Mouse (Mus musculus) kidney, adult 2 months (tissue): ENCODE results near the gene Egf. TPM values are rescaled to one million over a fixed set of nuclear protein-coding genes. Genes with fewer than 3 reads are reported as not detected.

Experiments
- DNase-seq: peaks from one replicate; pipeline ENCODE4 v3.0.0; 2021
- H3K27ac ChIP-seq: fragments of 200-500 bp; 2 replicates; pipeline ENCODE4 v1.5.1; 2012; ENCODE audit warnings: low read depth, low read length, control low read depth, inconsistent platforms; ENCODE audit not compliant: insufficient read depth
- H3K27me3 ChIP-seq: fragments of 200-500 bp; replicated peaks from 2 replicates; pipeline ENCODE4 v1.6.1; 2012; ENCODE audit warnings: mild to moderate bottlenecking, moderate library complexity, low read length, inconsistent platforms; ENCODE audit not compliant: control insufficient read depth, insufficient read depth
- H3K36me3 ChIP-seq: fragments of 200-500 bp; 2 replicates; pipeline ENCODE4 v1.6.1; 2012; ENCODE audit warnings: mild to moderate bottlenecking, moderate library complexity, low read length, inconsistent platforms; ENCODE audit not compliant: control insufficient read depth, insufficient read depth
- H3K4me1 ChIP-seq: fragments of 200-500 bp; 2 replicates; pipeline ENCODE4 v1.6.1; 2011; ENCODE audit warnings: low read length; ENCODE audit not compliant: control insufficient read depth, insufficient read depth
- H3K4me3 ChIP-seq: fragments of 200-500 bp; 2 replicates; pipeline ENCODE4 v1.5.1; 2011; ENCODE audit warnings: mild to moderate bottlenecking, low read depth, low read length, control low read depth; ENCODE audit not compliant: insufficient read depth
- CTCF ChIP-seq: fragments of 200-500 bp; conservative IDR thresholded peaks from 2 replicates; pipeline ENCODE4 v1.5.1; 2011; ENCODE audit warnings: low read depth, mild to moderate bottlenecking, control low read depth, low read length, moderate library complexity, mixed read lengths; ENCODE audit not compliant: insufficient read depth, insufficient read length
- POLR2A ChIP-seq: fragments of 200-500 bp; IDR thresholded peaks from one replicate; pipeline ENCODE4 v1.6.1; 2011; ENCODE audit warnings: low read depth, low read length, control low read depth
- WGBS: fragments of 180-500 bp; shearing (Covaris S2); methylation state at CpG from one replicate; pipeline ENCODE4 v1.1.7; 2018; 5-methylcytosine and 5-hydroxymethylcytosine counted together
- polyA plus RNA-seq: library from polyadenylated mRNA; depleted of rRNA; stranded (reverse); fragments of >200 nt; gene quantifications from 2 replicates; pipeline ENCODE4 v1.2.3, GENCODE M21; 2012

Egf gene
- polyA plus RNA-seq, 1 experiment = 917 TPM

DNA sequence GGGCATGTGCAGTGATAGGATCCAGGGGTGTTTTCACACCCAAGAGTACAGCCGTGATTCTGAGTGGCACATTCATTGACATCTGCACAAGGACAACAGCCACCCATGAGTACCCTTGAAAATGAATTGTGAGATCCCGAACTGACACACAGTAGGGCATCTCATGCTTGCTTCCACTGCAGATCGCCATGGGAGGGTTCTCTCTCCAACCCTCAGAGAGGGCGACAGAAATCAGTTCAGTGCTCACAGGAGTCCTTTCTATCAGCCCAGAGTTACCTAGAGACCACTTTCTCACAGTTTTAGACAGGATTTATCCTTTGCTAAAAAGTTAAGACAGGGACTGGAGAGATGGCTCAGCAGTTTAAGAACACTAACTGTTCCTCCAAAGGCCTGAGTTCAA lies 31.8 kb downstream of the Egf start:
- TF ChIP-seq POLR2A (no peak), CTCF (no peak)
- H3K36me3 ChIP-seq = peaks cover 2% of the 10 kb centered on the region; the same call in 1 of the 2 replicates
- no peak overlapping the region for H3K4me3 ChIP-seq
- WGBS = 77% methylated on average over 4 of the region's 4 CpGs
- DNase-seq = no peak
- no peaks in the 10 kb centered on the region for H3K27me3 ChIP-seq
- no peak overlapping the region for H3K27ac ChIP-seq
- no peaks in the 10 kb centered on the region; the same call in 1 of the 2 replicates for H3K4me1 ChIP-seq

DNA sequence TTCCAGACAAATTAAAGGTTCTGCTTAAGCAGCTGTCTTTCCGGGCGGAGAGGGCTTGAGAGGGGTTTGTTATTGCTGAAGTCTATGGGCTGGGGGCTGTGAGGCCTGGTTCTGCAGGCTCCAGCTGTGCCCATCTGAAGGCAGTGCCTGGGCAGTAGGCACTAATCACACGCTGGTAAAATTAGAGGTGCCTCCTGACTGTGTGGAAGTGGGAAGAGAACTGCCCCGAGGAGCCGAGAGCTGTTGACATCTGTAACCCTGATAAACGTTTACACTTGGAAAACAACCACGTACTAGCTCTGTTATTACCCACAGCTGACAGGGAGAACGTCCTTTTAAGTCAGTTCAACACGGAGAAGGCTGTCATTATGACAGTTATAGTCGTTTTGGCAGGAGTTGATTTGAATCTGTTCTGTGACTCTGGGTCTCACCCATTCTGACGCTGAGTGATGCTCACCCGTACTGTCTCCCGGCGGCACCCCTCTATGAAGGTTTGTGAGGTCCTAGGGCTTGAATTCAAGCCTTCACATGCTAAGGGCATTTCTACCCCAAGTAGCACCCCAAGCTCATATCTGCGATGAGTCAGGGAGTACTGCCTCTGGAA lies 40.5 kb downstream of the Egf start:
- no peak for DNase-seq
- TF ChIP-seq CTCF (no peak), POLR2A (no peak)
- Histone ChIP-seq H3K4me1 (no peaks in the 10 kb centered on the region), H3K36me3 (no peaks in the 10 kb centered on the region; the same call in 1 of the 2 replicates), H3K27me3 (no peaks in the 10 kb centered on the region), H3K27ac (no peak overlapping the region), H3K4me3 (no peak overlapping the region)
- 78% methylated on average over 15 of the region's 15 CpGs for WGBS

DNA sequence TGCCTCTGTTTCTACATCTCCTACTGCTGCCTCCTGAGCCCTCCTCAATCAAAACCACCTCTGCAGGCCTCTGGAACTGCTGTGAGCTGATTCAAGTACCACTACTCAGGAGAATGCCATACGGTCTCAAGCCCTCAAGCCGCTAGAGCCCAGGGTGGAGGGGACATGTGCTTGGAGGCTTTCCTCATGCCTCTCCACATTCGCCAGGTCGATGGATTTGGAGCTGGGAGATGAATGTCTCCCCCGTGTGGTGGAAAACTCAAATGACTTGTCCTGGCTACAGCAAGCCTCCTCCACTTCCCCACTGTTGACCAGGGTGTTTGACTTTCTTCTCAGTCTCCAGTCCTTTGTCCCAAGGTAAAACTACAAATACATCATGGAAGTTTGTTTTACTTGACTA lies 47.0 kb downstream of the Egf start:
- DNase-seq = peak; percentile 47

DNA sequence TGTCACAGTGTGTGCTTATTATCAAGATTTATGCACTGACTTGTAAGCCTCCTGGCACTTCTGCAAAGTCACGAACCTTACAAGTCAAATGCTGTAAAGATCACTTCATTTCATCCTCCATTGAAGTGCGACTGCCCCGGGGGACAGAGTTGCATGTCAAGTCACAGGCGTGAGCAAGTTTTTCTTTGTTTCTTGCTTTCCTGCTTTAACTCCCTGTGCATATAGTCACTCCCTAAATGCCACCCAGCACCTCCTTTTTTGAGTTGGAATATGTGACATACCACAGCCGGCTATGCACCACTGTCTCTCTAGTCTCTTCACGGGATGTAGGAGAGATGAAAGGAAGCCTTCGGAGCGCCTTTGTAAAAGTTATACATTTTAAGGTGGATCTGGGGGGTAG lies 56.2 kb downstream of the Egf start:
- no peak for TF ChIP-seq CTCF

More for the DNA sequence above, 47.0 kb downstream of the Egf start:
- Histone ChIP-seq H3K4me3 (no peak overlapping the region), H3K27ac (no peak overlapping the region), H3K36me3 (no peaks in the 10 kb centered on the region; the same call in 1 of the 2 replicates), H3K27me3 (no peaks in the 10 kb centered on the region), H3K4me1 (no peaks in the 10 kb centered on the region)
- TF ChIP-seq CTCF (peak; percentile 79), POLR2A (no peak)
- 18% methylated on average over 5 of the region's 5 CpGs for WGBS

DNA sequence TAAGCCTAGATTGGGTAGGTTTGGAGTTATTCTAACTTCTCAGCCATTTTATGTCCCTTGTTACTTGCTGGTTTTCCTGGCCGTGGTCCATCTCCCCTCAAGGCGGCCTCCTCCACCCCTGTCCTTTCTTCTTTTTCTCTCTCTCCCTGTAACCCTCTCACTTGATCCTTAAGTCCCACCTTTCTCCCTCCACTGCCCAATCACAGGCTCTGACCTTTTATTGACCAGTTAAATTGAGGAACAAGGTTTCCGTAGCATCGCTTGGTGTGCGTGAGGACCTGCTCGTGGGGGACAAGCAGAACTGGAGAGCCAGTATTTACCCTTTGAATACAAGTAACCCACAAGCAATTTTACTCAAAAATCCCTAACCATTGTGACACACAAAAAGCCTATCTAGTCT lies 56.8 kb downstream of the Egf start:
- TF ChIP-seq CTCF (no peak), POLR2A (no peak)
- no peak for DNase-seq
- Histone ChIP-seq H3K36me3 (peaks cover 5% of the 10 kb centered on the region; the same call in 1 of the 2 replicates), H3K4me1 (no peaks in the 10 kb centered on the region), H3K4me3 (no peak overlapping the region), H3K27ac (no peak overlapping the region), H3K27me3 (no peaks in the 10 kb centered on the region)
- 70% methylated on average over 6 of the region's 6 CpGs for WGBS

More for the DNA sequence above, 56.2 kb downstream of the Egf start:
- Histone ChIP-seq H3K4me1 (no peaks in the 10 kb centered on the region), H3K4me3 (no peak overlapping the region), H3K27ac (no peak overlapping the region), H3K27me3 (no peaks in the 10 kb centered on the region), H3K36me3 (peaks cover 5% of the 10 kb centered on the region; the same call in 1 of the 2 replicates)
- WGBS = 60% methylated on average over 8 of the region's 8 CpGs
- no peak for DNase-seq

DNA sequence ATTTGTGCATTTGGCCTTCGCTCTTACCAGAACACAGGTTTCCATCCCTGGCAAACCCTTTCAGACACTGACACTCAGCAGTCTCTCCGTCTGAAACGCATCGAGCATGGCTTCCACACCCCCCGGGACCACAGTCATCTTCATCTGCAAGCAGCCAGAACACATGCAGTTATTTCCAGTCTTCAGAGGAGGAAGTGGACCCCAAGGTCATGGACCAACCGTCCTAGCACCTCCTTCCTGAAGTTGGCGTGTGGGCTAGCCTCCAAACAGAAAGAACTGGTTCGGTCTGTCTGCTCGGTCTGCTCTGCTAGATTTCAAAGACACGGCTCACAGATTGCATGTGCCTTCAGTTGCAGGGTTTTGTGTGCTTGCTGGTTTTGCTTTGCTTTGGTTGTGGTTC lies 57.4 kb downstream of the Egf start:
- 61% methylated on average over 10 of the region's 10 CpGs for WGBS
- TF ChIP-seq CTCF (no peak), POLR2A (no peak)

DNA sequence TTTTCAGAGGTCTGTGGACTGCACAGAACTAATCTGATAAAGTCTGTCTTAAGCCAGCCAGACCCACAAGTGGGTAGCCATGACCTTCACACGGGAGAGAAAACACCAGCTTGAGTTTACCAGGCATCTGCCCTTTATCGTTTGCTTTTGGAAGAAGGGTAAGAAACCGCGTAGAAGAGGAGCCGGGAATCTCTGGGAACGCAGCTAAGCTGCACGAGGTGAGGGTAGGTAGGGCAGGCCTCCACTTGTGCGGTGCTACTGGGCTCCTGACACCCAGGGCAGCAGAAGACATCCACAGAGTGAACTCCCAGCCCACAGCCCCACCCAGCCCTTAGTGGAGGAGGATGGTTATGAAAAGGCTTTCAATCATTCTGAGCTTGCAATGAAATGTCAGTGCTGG lies 59.2 kb downstream of the Egf start:
- Histone ChIP-seq H3K36me3 (peaks cover 5% of the 10 kb centered on the region; the same call in 1 of the 2 replicates), H3K4me3 (no peak overlapping the region), H3K27ac (no peak overlapping the region), H3K27me3 (no peaks in the 10 kb centered on the region), H3K4me1 (no peaks in the 10 kb centered on the region)
- no peak for DNase-seq
- TF ChIP-seq POLR2A (no peak), CTCF (no peak)
- 81% methylated on average over 8 of the region's 8 CpGs for WGBS

More for the DNA sequence above, 57.4 kb downstream of the Egf start:
- DNase-seq = peak; percentile 23
- Histone ChIP-seq H3K36me3 (peaks cover 5% of the 10 kb centered on the region; the same call in 1 of the 2 replicates), H3K4me3 (no peak overlapping the region), H3K27ac (no peak overlapping the region), H3K4me1 (no peaks in the 10 kb centered on the region), H3K27me3 (no peaks in the 10 kb centered on the region)
